Mouse (Mus musculus) bone marrow macrophage, adult 2 months (primary cell): ENCODE measurements at regions not wholly inside any gene's neighbourhood (a gene's known extent, or its start where the extent isn't known, plus 50 kb on each side); places are given as distances from the start of the nearest gene placed in this dataset.

Experiments
- CTCF ChIP-seq: IDR thresholded peaks from 2 replicates; pipeline ENCODE4 v1.5.1; 2012; ENCODE audit warnings: low read depth, mild to moderate bottlenecking, low read length, moderate library complexity
- POLR2A ChIP-seq: IDR thresholded peaks from 2 replicates; pipeline ENCODE4 v1.6.1; 2012; ENCODE audit warnings: mild to moderate bottlenecking, low read depth, low read length, borderline replicate concordance

DNA sequence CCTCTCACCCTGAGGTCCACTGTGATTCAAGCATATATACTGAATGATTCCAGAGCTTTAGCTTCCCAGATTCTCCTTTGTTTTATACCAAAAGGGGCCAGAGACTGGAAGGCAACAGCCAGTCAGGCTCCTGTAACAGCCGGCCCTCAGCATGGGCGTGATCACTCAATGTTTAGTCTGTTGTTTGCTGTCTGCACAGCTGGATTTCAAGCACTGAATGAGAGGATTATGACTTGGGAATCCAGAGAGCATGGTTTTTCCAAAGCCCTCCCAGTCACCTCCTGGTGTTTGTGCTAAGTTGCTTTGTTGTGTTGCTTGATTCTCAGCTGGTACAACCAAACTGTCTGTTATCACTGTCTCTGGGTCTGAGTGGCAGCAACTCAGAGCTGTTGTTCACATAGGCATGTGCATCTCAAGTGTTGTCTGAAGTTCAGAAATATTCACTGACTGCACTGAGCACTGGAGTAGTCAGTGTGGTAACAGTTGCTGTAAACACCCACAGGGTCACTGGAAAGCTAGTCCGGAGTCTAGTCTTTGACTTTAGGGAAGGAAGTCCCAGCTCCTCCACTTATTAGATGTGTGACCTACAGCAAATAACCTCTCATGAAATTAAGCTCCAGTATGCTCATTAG lies 196.9 kb upstream of the Fggy start:
- TF ChIP-seq CTCF (no peak), POLR2A (no peak)
